Mouse (Mus musculus) embryo, embryonic 10.5 days (tissue): ENCODE data around the gene Tcaf2.

Experiments used
- DNase-seq: peaks from one replicate; pipeline ENCODE4 v3.0.0-alpha.2; 2015; ENCODE audit warnings: low spot score

Tcaf2 gene

GRCm38 (mm10) chr6:42644912-42645549 is at the start of gene Tcaf2:
Tcaf2 (minus strand) TSS chr6:42645254.
- DNase-seq = peak; percentile 97

GRCm38 (mm10) chr6:42692517-42693190 is 47.6 kb upstream of the Tcaf2 start:
- peak; percentile 93 for DNase-seq

- peak; percentile 90 for DNase-seq
These were observed 47.1 kb upstream of the Tcaf2 start for GRCm38 (mm10) chr6:42692154-42692516.

- no peak for DNase-seq
These were observed 44.7 kb upstream of the Tcaf2 start for GRCm38 (mm10) chr6:42689761-42690160.

GRCm38 (mm10) chr6:42687907-42688306 is 42.9 kb upstream of the Tcaf2 start:
- DNase-seq = no peak

GRCm38 (mm10) chr6:42680077-42680476 is 35.0 kb upstream of the Tcaf2 start:
- DNase-seq = no peak

GRCm38 (mm10) chr6:42676011-42676410 is 31.0 kb upstream of the Tcaf2 start:
- no peak for DNase-seq

- DNase-seq = no peak
These were observed 26.7 kb upstream of the Tcaf2 start for GRCm38 (mm10) chr6:42671767-42672166.

- DNase-seq = no peak
These were observed 22.7 kb upstream of the Tcaf2 start for GRCm38 (mm10) chr6:42667722-42668121.

GRCm38 (mm10) chr6:42661739-42662138 is 16.7 kb upstream of the Tcaf2 start:
- DNase-seq = no peak

GRCm38 (mm10) chr6:42634393-42634792 is 10.7 kb downstream of the Tcaf2 start:
- DNase-seq = no peak

- no peak for DNase-seq
These were observed 13.7 kb downstream of the Tcaf2 start for GRCm38 (mm10) chr6:42631395-42631794.

GRCm38 (mm10) chr6:42616904-42617303 is 28.1 kb downstream of the Tcaf2 start:
- no peak for DNase-seq

- DNase-seq = peak; percentile 17
These were observed 32.8 kb downstream of the Tcaf2 start for GRCm38 (mm10) chr6:42612218-42612617.

- DNase-seq = no peak
These were observed 34.0 kb downstream of the Tcaf2 start for GRCm38 (mm10) chr6:42610954-42611522.

- no peak for DNase-seq
These were observed 47.5 kb downstream of the Tcaf2 start, which contains the start of gene Tcaf3 for GRCm38 (mm10) chr6:42597592-42597991. Tcaf3 (minus strand) TSS chr6:42597692.

- no peak for DNase-seq
These were observed 51.7 kb downstream of the Tcaf2 start for GRCm38 (mm10) chr6:42593138-42593882.

GRCm38 (mm10) chr6:42586569-42586968 is 58.5 kb downstream of the Tcaf2 start:
- no peak for DNase-seq

- DNase-seq = peak; percentile 72
These were observed 61.6 kb downstream of the Tcaf2 start for GRCm38 (mm10) chr6:42583488-42583872.

GRCm38 (mm10) chr6:42582741-42583487 is 62.1 kb downstream of the Tcaf2 start:
- DNase-seq = peak; percentile 13

GRCm38 (mm10) chr6:42578678-42579077 is 66.4 kb downstream of the Tcaf2 start:
- no peak for DNase-seq

- DNase-seq = no peak
These were observed 67.6 kb downstream of the Tcaf2 start for GRCm38 (mm10) chr6:42577433-42577832.
